Mouse (Mus musculus) ovary, postnatal 10 days (tissue): ENCODE results near the gene Fhit.
"Not testable (repeated sequence)": the region's sequence is repeated elsewhere in the genome, so short reads cannot be mapped to it uniquely, and the experiment has no call there.

ENCODE experiments used
- DNase-seq: peaks from one replicate; pipeline ENCODE4 v3.0.0; 2022; ENCODE audit warnings: low spot score

Gene Fhit

GRCm38 (mm10) chr14:9974402-9974801 is 1187.4 kb downstream of the Fhit start:
- DNase-seq = no peak

- DNase-seq = no peak
Measured at GRCm38 (mm10) chr14:9963853-9964252, 1198.0 kb downstream of the Fhit start.

- DNase-seq = no peak
Measured at GRCm38 (mm10) chr14:9960396-9960795, 1201.4 kb downstream of the Fhit start.

GRCm38 (mm10) chr14:9899494-9899893 is 1262.3 kb downstream of the Fhit start:
- DNase-seq = no peak

- DNase-seq = no peak
Measured at GRCm38 (mm10) chr14:9896556-9896955, 1265.3 kb downstream of the Fhit start.

- no peak for DNase-seq
Measured at GRCm38 (mm10) chr14:9852041-9852440, 1309.8 kb downstream of the Fhit start.

GRCm38 (mm10) chr14:9832290-9832689 is 1329.5 kb downstream of the Fhit start:
- DNase-seq = no peak

- DNase-seq = not testable (repeated sequence)
Measured at GRCm38 (mm10) chr14:9828699-9829240, 1333.1 kb downstream of the Fhit start.

GRCm38 (mm10) chr14:9815963-9816362 is 1345.9 kb downstream of the Fhit start:
- no peak for DNase-seq

GRCm38 (mm10) chr14:9811847-9812321 is 1350.0 kb downstream of the Fhit start:
- DNase-seq = no peak

GRCm38 (mm10) chr14:9811177-9811846 is 1350.5 kb downstream of the Fhit start:
- DNase-seq = no peak

GRCm38 (mm10) chr14:9793403-9793802 is 1368.4 kb downstream of the Fhit start:
- DNase-seq = no peak

GRCm38 (mm10) chr14:9788402-9788950 is 1373.4 kb downstream of the Fhit start:
- no peak for DNase-seq

GRCm38 (mm10) chr14:9787389-9787788 is 1374.4 kb downstream of the Fhit start:
- DNase-seq = no peak

- DNase-seq = no peak
Measured at GRCm38 (mm10) chr14:9785861-9786260, 1376.0 kb downstream of the Fhit start.

- DNase-seq = no peak
Measured at GRCm38 (mm10) chr14:9751341-9751740, 1410.5 kb downstream of the Fhit start.

- no peak for DNase-seq
Measured at GRCm38 (mm10) chr14:9748709-9749108, 1413.1 kb downstream of the Fhit start.

- no peak for DNase-seq
Measured at GRCm38 (mm10) chr14:9721917-9722472, 1439.8 kb downstream of the Fhit start.

- DNase-seq = no peak
Measured at GRCm38 (mm10) chr14:9698621-9699020, 1463.2 kb downstream of the Fhit start.

- no peak for DNase-seq
Measured at GRCm38 (mm10) chr14:9697101-9697500, 1464.7 kb downstream of the Fhit start.

GRCm38 (mm10) chr14:9696004-9696403 is 1465.8 kb downstream of the Fhit start:
- DNase-seq = no peak

- DNase-seq = no peak
Measured at GRCm38 (mm10) chr14:9695217-9695690, 1466.6 kb downstream of the Fhit start.

GRCm38 (mm10) chr14:9688664-9689257 is 1473.1 kb downstream of the Fhit start:
- DNase-seq = no peak
